Mouse (Mus musculus) lung, postnatal 25 days (tissue): ENCODE data around the gene Fam168a.
A peak's percentile ranks its signal among the peaks of the same experiment; 100 is the strongest.
"Not testable (repeated sequence)": the region's sequence is repeated elsewhere in the genome, so short reads cannot be mapped to it uniquely, and the experiment has no call there.

Experiments
- DNase-seq: peaks from one replicate; pipeline ENCODE4 v3.0.0; 2022; ENCODE audit warnings: low spot score

The Fam168a gene

DNA sequence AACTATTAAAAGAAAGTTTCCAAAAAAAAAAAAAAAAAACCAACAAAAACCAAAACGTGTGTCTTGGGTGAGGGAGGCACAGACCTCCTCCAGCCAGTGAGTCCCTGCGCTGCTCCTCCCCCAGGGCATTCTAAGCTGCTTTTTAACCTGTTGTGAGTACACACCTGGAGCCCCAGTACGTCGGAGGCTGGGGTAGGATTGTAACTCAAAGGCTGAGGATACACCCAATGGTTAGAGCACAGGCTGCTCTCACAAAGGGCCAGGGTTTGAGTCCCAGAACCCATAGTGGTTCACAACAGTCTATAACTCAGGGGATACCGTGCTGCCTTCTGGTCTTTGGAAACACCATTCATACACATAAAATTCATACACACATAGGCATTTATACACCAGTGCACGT is 135.2 kb downstream of the Fam168a start:
- DNase-seq = no peak

DNA sequence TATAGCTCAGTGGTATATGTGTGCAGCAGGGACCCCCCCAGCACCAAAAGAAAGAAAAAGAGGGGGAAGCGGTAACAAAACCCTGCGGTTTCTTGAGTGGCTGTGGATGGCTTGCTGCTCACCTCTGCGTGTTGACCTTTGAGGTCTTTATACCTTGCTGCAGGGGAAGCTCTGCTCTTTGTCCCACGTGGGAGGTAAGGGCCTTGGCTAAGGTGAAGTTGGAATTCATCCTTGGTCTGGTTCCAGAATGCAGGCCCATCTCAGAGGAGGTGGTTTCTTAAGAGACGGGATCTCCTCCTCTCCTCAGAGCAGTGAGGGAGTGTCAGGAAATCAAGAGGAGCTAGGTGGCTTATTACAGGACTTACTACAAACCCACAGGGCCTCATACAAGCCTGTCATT is 135.7 kb downstream of the Fam168a start:
- DNase-seq = no peak

GRCm38 (mm10) chr7:100843866-100844265 is 137.4 kb downstream of the Fam168a start:
- DNase-seq = no peak

DNA sequence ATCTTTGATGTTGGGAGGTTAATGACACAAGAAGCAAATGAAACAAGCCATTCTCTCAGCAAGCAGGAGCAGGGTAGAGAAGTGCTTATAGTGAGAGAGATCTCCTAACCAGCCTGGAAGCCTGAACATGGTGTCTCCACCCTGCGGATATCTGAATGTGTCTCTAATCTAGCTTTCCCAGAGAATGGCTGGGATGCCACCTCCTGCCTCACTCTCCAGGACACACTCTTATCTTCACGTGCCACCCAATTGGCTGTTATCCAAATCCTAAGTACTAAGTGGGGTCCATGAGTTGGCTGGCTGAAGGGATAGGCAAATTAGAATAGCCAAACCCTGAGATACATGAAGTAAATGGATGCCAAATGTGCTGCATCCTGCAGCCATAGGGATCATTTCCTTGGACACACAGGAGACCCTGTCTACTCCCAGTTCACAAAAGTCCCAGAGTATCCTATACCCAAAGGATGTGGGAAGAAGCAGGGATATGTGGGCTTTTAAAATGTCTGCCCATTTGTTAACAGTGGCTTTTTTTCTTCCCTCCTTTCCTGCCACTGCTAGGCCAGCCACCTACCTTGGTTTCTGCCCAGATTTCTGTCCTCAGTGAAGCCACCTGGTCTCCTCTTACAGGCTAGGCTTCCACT is 138.1 kb downstream of the Fam168a start:
- no peak for DNase-seq

DNA sequence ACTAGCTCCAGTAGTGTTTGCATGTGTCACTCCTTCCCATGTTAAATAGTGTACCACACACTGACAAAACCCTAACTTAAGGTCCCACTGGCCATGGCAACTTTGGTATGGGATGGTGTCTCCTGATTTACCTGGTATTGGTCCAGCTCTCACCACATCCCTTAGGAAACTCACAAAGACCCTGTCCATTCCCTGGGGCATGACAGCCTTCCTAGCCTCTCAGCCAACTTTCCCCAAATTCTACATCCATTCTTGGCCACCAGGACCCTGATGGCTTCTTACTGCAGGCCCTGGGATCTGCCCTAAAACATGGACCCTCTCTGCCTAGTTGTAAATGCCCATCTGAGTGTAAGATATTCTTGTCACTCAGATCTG is 138.6 kb downstream of the Fam168a start:
- no peak for DNase-seq

- DNase-seq = peak; percentile 87
Measured at GRCm38 (mm10) chr7:100845412-100845811, 139.0 kb downstream of the Fam168a start.

DNA sequence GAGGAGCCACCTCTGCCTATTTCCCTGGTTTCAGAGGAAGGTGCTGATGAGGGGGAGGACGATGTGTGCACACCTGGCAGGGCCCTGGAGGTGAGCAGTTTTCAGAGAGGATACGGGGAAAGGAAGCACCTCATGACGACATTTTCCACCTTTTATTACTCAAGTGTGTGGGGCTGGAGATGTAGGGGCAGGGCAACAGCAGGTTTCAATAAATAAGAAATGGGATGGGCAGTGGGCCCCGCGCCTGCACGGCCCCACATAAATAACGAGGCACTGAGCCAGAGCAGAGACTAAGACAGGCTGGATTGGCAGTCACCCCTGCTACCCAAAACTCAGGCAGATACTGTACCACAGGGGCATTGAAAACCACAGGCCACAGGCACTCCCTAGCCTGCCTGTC is 139.6 kb downstream of the Fam168a start:
- not testable (repeated sequence) for DNase-seq

- no peak for DNase-seq
Measured at GRCm38 (mm10) chr7:100847131-100847530, 140.7 kb downstream of the Fam168a start.

DNA sequence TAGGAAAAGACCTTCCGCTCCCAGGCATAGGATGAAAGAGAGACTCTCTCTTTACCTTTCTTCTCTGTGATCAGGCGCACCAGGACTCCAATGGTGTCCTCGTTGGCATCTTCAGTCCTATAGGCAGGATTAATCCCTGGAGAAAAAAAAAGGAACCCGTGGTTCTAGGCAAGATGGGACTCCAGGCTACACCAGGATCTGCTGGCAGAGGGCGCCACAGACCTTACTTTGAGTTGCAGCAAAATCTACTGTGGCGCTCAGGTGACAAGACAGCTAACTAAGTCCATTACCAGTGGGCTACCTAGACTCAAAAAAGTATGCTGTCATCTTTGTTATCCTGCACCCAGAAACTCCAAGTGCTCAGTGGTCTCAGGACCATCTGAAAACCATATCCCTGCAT is 142.3 kb downstream of the Fam168a start:
- DNase-seq = peak; percentile 72

DNA sequence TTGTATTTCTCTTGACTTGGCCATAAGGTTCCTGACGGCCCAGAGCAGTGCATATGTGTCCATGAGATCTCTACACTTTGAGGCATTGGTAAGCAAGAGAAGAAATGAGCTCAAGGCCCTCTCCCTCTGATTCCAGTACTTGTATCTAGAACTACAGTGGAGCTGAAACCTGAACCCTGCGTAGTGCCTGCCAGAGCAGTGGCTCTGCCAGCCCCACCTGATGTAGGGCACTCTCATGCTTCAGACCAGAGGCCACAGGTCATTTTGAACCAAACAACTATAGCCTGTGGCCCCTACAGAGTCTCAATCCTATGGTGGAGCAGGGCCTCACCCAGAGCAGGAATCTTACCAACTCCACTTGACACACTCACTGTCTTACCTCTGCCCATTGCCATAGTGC is 143.1 kb downstream of the Fam168a start:
- no peak for DNase-seq

GRCm38 (mm10) chr7:100851481-100852356 is 145.3 kb downstream of the Fam168a start:
- no peak for DNase-seq

- DNase-seq = no peak
Measured at GRCm38 (mm10) chr7:100853396-100853795, 147.0 kb downstream of the Fam168a start.

DNA sequence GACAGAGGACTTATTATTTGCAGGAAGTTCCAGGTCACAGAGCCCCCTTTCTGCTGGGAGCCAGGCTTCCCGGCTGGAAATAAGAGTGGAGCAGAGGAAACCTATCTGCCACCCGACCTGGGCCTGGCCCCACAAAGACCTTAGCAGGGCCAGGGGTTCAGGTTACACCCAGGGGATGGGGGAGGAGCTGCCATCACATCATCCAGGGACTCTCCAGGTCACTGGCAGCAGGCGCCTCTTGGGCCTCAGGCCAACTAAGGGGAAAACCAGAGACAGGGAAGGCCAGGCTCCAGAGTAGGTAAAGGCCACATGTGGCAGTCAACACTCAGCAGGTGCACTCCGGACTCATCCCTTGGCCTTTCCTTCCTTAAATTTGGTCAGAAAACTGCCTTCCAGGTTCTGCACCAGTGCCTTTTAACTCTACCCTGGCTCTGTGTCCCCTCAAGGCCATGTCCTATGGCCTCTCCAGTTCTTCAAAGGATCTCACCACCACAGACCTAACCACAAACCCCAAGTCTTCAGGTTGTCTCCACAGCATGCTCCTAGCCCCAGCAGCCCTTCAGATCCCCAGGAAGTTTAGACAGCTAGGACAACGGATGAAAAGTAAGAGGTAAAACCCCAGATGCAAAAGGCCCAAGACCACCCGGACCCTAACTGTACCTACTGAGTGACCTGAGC is 147.8 kb downstream of the Fam168a start:
- DNase-seq = no peak

DNA sequence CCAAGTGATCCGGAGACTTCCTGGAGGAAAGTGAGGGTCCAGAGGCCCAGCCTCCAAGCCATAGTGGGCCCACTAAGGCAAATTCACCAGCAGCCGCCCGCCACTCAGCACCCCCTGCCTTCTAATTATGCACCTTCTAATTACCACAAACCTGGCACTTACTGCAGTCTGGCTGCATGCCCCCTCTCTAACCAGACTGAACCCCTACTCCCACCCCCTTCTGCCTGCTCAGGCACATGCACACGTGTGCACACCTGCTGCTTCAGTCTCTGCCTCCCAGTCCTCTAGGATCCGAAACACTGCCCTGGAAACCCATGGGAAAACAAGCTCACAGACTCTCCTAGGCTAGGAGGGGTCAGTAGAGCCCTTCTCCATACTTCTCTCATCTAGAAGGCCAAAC is 148.4 kb downstream of the Fam168a start:
- no peak for DNase-seq

- DNase-seq = no peak
Measured at GRCm38 (mm10) chr7:100855300-100855699, 148.9 kb downstream of the Fam168a start.

DNA sequence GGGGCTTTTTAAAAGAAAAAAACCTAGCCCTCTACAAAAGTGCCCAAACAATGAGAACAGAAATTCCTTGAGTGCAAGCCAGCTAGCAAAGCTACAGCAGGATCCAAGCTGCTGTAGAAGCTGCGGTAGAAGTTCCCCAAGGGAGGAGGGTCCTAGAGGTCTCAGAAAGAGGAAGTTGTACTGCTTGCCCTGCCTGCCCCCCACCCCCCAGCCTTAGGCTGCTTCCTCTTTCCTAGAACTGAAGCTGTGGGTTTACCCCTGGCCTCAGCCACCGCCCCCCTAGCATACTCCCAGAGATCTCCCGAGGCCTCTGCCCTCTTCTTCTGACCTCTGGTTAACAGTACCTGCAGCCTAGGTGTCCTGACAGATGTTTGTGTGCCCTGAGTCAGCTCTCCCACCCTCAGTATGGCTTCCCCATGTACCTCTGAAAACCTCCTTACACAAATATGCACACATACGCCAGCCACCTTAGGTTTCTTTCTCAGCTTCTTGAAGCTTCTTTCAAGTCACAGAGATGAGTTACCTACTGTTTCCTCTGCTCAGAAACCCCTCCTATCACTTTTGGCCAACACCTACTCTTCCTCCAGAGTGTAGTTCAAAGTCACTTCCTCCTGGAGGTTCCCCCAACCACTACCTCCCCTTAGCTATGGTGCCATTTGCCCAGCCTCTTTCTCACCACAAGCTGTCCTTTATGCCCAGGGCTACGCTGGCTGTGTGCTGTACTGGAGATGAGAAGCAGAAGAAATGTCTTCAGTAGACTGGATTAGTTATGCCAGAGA is 149.5 kb downstream of the Fam168a start:
- DNase-seq = peak; percentile 75

DNA sequence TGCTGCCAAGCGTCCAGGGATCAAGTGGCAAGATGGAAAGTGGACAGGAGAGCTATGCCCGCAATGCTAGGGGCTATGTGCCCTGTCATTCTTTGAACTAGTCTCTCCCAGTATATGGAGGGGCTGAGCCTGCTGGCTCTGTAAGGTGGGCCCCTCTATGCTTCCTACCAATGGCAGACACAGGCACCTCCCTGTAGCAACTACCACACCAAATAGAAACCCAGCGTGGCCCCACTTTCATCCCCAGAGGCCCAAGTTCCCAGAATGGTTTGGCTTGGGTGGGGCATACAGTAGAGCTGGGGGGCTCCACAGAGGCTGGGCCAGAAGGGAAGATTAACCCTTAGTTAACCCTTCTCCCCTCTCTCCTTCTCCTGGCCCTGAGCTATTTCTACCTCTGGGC is 154.0 kb downstream of the Fam168a start:
- no peak for DNase-seq

DNA sequence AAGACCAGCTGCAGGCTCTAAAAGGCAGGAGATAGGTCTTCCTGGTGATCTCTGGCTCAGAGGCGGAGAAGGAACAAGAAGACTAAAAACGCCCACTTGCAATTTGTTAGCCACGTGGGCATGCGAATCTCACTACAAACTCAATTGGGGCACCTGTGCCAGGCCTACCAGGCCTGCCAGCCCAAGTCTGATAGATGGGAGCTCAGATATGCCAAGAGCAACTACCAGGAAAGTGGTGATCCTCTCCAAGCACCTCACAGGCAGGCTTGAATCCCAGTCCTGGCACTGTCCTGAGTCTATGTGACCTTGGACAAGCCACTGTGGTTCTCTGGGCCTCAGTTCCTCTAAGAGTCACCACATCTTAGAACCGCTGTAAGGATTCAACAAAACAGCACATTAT is 154.8 kb downstream of the Fam168a start:
- DNase-seq = no peak

DNA sequence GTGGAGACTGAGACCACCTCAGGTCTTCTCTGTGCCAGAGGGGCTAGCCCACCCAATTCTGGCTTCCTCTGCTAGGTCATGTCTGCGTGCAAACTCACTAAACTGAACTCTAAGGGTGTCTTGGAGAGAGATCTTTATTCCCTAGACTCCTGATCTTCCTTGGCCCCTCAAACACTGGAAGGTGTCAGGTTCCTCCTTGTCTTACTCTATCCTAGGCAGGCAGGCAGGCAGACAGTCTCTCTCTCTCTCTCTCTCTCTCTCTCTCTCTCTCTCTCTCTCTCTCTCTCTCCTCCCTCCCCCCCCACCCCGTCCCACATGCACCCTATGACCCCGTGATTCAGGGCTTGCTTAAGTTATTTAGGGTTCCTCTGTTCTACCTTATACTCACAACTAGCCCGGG is 155.9 kb downstream of the Fam168a start:
- DNase-seq = no peak

GRCm38 (mm10) chr7:100862828-100863638 is 156.6 kb downstream of the Fam168a start, which contains the start of gene Relt:
Gene Relt (minus strand): TSS chr7:100863446.
- peak; percentile 94 for DNase-seq

DNA sequence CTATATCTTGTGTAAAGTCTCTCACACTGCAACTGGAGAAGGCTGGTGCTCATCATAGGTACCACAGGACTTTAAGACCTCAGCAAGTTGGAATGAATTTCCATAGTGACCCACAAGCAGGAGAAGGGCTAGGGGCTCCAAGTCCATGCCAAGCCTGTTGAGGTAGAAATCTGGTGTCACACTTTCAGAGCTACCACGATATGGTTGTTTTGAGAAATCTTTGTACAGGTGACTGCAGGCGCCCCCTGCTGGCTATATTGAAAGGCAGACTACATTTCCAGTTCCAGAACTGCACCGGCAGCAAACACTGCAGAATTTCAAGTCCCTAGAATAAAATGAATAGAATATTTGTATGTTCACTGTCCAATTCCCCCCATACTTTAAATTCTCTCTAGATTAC is 160.2 kb downstream of the Fam168a start:
- peak; percentile 64 for DNase-seq
